Mouse (Mus musculus) bone marrow, adult 2 months (tissue): ENCODE measurements around the gene Ankrd9.

Source experiments
- CTCF ChIP-seq: fragments of 200-500 bp; IDR thresholded peaks from 2 replicates; pipeline ENCODE4 v1.5.1; 2011; ENCODE audit warnings: low read length, control low read depth; ENCODE audit not compliant: control insufficient read depth, insufficient read depth
- POLR2A ChIP-seq: fragments of 200-500 bp; IDR thresholded peaks from 2 replicates; pipeline ENCODE4 v1.6.1; 2011; ENCODE audit warnings: low read depth, mild to moderate bottlenecking, control low read depth, low read length, borderline replicate concordance; ENCODE audit not compliant: control insufficient read depth

DNA sequence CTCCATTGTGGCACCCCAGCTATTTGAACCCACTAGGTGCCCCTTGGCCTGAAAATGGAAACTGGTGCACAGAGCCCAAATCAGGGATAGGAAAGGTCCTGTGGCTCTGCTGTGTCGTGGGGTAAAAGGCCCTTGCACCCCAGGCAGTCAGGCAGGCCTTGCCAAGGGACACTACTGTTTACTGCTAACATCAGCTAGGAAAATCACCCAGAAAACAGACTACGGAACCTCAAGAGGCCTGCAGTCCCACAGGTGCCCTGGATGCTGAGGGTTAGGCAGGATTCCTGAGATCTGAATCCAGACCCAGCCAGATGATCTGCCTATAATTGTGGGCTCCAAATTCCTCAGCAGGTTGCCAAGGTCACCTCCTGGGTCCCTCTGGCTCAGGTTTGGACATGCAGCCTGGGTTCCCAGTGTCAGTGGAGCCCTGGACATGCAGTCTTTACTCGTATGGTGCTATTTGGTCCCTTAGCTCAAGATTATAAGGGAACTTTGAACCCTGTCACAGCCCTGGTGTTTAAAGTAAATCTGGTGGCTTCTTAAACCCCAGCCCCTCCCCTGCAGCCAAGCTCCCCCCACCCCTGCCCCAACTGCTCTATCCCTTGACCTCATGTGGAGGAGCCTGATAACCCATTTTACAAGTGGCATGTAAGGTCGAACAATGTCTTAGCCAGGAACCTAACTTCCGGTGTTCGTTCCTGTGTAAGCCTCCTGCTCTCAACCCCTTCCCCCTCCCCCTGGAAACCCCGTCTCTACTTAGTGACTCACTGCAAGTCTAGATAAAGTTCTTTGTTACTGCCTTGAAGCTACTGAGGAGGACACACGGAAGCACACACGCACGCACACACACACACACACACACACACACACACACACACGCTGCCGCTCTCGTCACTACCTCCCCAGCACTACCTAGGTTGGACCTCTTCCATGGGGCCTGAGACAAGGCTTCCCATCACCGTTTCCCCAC, 28.6 kb upstream of the Ankrd9 start:
- TF ChIP-seq POLR2A (no peak), CTCF (no peak)
